Mouse (Mus musculus) ES-Bruce4 (cell line): Measurements from ENCODE around the gene Zkscan16.

ENCODE experiments used
- CTCF ChIP-seq: IDR thresholded peaks from one replicate; pipeline ENCODE4 v1.8.1; 2011; ENCODE audit warnings: low read depth, low read length
- EP300 ChIP-seq: IDR thresholded peaks from 2 replicates; pipeline ENCODE4 v1.6.1; 2011; ENCODE audit warnings: low read depth, low read length; ENCODE audit not compliant: insufficient read depth
- POLR2A ChIP-seq: IDR thresholded peaks from one replicate; pipeline ENCODE4 v1.8.1; 2011; ENCODE audit warnings: low read length; ENCODE audit not compliant: insufficient read depth

GRCm38 (mm10) chr4:58912629-58913335, 30.6 kb upstream of the Zkscan16 start, which contains the start of gene Ecpas:
- TF ChIP-seq POLR2A: no peak
- no peak for TF ChIP-seq CTCF
- TF ChIP-seq EP300: no peak
